Mouse (Mus musculus): ENCODE data around the gene Gjb3.

GRCm38 (mm10) chr4:127327749-127328148, 2.9 kb downstream of the Gjb3 start:
- no peak for TF ChIP-seq CTCF (IDR thresholded peaks at IDR 0.05; ENCODE audit: low read depth)
- TF ChIP-seq EP300 (optimal IDR thresholded peaks at IDR 0.05): no peak

Data from stomach, postnatal 0 days (tissue).